In the genomic region with DNA sequence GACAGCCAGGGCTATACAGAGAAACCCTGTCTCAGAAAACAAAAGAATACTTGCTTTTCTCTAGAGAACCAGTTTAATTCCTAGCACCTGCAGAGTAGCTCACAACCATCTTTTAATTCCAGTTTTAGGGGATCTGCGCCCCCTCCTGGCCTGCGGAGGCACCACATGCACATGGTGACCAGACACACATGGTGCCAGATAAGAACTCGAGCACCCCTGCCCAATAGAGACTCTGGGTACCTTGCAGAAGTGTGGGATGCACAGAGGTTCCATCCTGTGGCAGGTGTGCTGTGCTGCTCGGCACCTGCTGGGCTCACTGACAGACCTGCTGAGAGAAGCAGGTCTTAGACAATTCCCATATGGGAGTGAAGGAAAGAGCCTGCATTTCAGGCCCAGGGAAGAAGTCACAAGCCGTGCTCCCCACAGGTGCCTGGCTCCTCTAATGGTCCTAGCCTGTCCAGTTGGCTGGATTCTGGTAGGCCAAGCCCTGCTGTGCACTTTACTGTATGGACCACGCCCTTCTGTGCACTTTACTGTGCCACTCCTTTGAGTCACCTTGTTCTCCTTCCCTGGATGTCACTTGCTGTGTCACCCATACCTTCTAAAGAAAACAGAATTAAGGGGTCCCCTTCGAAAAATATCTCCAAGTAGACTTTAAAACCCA, we compare ENCODE assay signal across 10 mouse cellular contexts. TPM values are rescaled to one million over a fixed set of nuclear protein-coding genes. Genes with fewer than 3 reads are reported as not detected.
DNase-seq lines count a peak whose midpoint lies in the region; ATAC-seq and TF ChIP-seq lines count a peak whose summit lies in the region.
"Had no signal": no experiment of that assay in that cellular context is flagged by ENCODE, and none has a peak within 500 bp of the region (broad histone marks: within the 10 kb centered on the region; RNA-seq: fewer than 3 reads in every experiment).

No protein-coding gene starts in this region.

- intact Hi-C loops in left cerebral cortex, adult 2 months (cut with DNase I) = no loop called here

- ATAC-seq in CD4-positive, CD25-positive, alpha-beta regulatory T cell, adult 4 months = no peak
- peak; percentile 47 for ATAC-seq in intestine, postnatal 0 days

- peak; percentile 47 for DNase-seq in CD4-positive, CD25-positive, alpha-beta regulatory T cell, adult 2 months (ENCODE audit: low read depth, low spot score)
- no peak for DNase-seq in left cerebral cortex, adult 2 months (ENCODE audit: extremely low spot score in 1 of 2, low spot score in 2 of 2)
- DNase-seq in left cerebral cortex, adult 8-10 months (ENCODE audit: low spot score in 2 of 2) = no peak
- DNase-seq in ES-CJ7 (ENCODE audit: low read depth, low spot score) = peak; percentile 58
- DNase-seq in adrenal gland, adult 8-10 months = no peak
- DNase-seq in layer of hippocampus, adult 18-20 months (ENCODE audit: low spot score in 2 of 2) = no peak
- DNase-seq: layer of hippocampus, postnatal 36 days had no signal

- peak; percentile 41 for TF ChIP-seq CTCF in left cerebral cortex, adult 2 months (IDR thresholded peaks at IDR 0.05)
- TF ChIP-seq CTCF in intestine, postnatal 0 days (IDR thresholded peaks at IDR 0.05; ENCODE audit: low read depth) = peak; percentile 58

- no peak overlapping the region for H3K27ac ChIP-seq in left cerebral cortex, adult 2 months
- H3K27ac ChIP-seq in intestine, postnatal 0 days (ENCODE audit: low read depth, low read length) = no peak overlapping the region

- no peaks in the 10 kb centered on the region for H3K4me1 ChIP-seq in intestine, postnatal 0 days (replicated peaks; ENCODE audit: control insufficient read depth, insufficient read depth, low read length)

- no peak overlapping the region for H3K4me3 ChIP-seq in left cerebral cortex, adult 2 months
- H3K4me3 ChIP-seq in intestine, postnatal 0 days (ENCODE audit: low read depth, low read length) = no peak overlapping the region
- H3K4me3 ChIP-seq: erythroblast, embryonic 14.5 days had no signal

- no peaks in the 10 kb centered on the region for H3K9me3 ChIP-seq in intestine, postnatal 0 days (ENCODE audit: control insufficient read depth)

- H3K4me2 ChIP-seq in intestine, postnatal 0 days (replicated peaks; ENCODE audit: low read depth) = no peak overlapping the region

- 66% methylated on average over 7 of the region's 7 CpGs for WGBS in intestine, postnatal 0 days

- H3K36me3 ChIP-seq in intestine, postnatal 0 days (ENCODE audit: control insufficient read depth, insufficient read depth) = peaks cover 25% of the 10 kb centered on the region

- H3K27me3 ChIP-seq in intestine, postnatal 0 days (replicated peaks; ENCODE audit: control insufficient read depth, insufficient read depth, low read length) = no peaks in the 10 kb centered on the region

- H3K9ac ChIP-seq in intestine, postnatal 0 days (ENCODE audit: low read depth, low read length) = no peak overlapping the region

RNA-seq across cellular contexts. Expression of a gene that starts 8.6 kb away (rescaled TPM):
- polyA plus RNA-seq in CD4-positive, CD25-positive, alpha-beta regulatory T cell, adult 4 months (2017; shearing (Covaris generic)) = not detected
- 10 to 100 TPM; 12.6 to 15.5 TPM for total RNA-seq in left cerebral cortex, adult 2 months (2021)
- total RNA-seq in left cerebral cortex, adult 8-10 months (2022) = 10 to 100 TPM; 26.4 to 28.5 (median 27.1) TPM
- 0.35 and 0.39 TPM in 2 replicates for polyA plus RNA-seq in intestine, postnatal 0 days (2015; fragmentation: Nextera tagmentation; extraction: Ambion mirVana)
- under 1 TPM; 0.13 to 0.55 (median 0.35) TPM for total RNA-seq in adrenal gland, adult 8-10 months (2022)
- total RNA-seq in layer of hippocampus, adult 18-20 months (2021) = 10 to 100 TPM; 23.0 to 26.6 TPM

RNA-seq across cellular contexts. Expression of a gene that starts 17.7 kb away (rescaled TPM):
- 100 to 1,000 TPM; 129 to 135 TPM for polyA plus RNA-seq in CD4-positive, CD25-positive, alpha-beta regulatory T cell, adult 4 months (2017; shearing (Covaris generic))
- total RNA-seq in left cerebral cortex, adult 2 months (2021) = 10 to 100 TPM; 63.8 to 65.7 TPM
- total RNA-seq in left cerebral cortex, adult 8-10 months (2022) = 10 to 100 TPM; 56.4 to 58.4 (median 57.0) TPM
- polyA plus RNA-seq in intestine, postnatal 0 days (2015; fragmentation: Nextera tagmentation; extraction: Ambion mirVana) = 126 and 135 TPM in 2 replicates
- total RNA-seq in adrenal gland, adult 8-10 months (2022) = 10 to 100 TPM; 42.0 to 50.0 (median 45.0) TPM
- 10 to 100 TPM; 52.1 to 53.9 TPM for total RNA-seq in layer of hippocampus, adult 18-20 months (2021)

RNA-seq across cellular contexts. Expression of a gene that starts 27.1 kb away (rescaled TPM):
- polyA plus RNA-seq in CD4-positive, CD25-positive, alpha-beta regulatory T cell, adult 4 months (2017; shearing (Covaris generic)) = 1 to 10 TPM in 1 of 2 experiments, under 1 TPM in 1; 0.51 to 2.7 TPM
- under 1 TPM; 0.70 to 0.79 TPM for total RNA-seq in left cerebral cortex, adult 2 months (2021)
- total RNA-seq in left cerebral cortex, adult 8-10 months (2022) = 1 to 10 TPM in 2 of 4 experiments, under 1 TPM in 2; 0.44 to 1.3 (median 0.87) TPM
- 0.10 TPM in 1 of 2 replicates, not detected in the other for polyA plus RNA-seq in intestine, postnatal 0 days (2015; fragmentation: Nextera tagmentation; extraction: Ambion mirVana)
- total RNA-seq in adrenal gland, adult 8-10 months (2022) = not detected
- 1 to 10 TPM in 1 of 2 experiments, under 1 TPM in 1; 0.38 to 1.8 TPM for total RNA-seq in layer of hippocampus, adult 18-20 months (2021)
- polyA plus RNA-seq: erythroblast, embryonic 14.5 days had no signal

RNA-seq across cellular contexts. Expression of a gene that starts 45.9 kb away (rescaled TPM):
- 100 to 1,000 TPM; 183 to 184 TPM for polyA plus RNA-seq in CD4-positive, CD25-positive, alpha-beta regulatory T cell, adult 4 months (2017; shearing (Covaris generic))
- total RNA-seq in left cerebral cortex, adult 2 months (2021) = 100 to 1,000 TPM; 170 to 173 TPM
- 100 to 1,000 TPM; 161 to 190 (median 175) TPM for total RNA-seq in left cerebral cortex, adult 8-10 months (2022)
- 294 and 297 TPM in 2 replicates for polyA plus RNA-seq in intestine, postnatal 0 days (2015; fragmentation: Nextera tagmentation; extraction: Ambion mirVana)
- total RNA-seq in adrenal gland, adult 8-10 months (2022) = 100 to 1,000 TPM; 122 to 221 (median 169) TPM
- 100 to 1,000 TPM; 134 to 141 TPM for total RNA-seq in layer of hippocampus, adult 18-20 months (2021)

Comparison
In these comparisons a context has a peak if more than half of its experiments do, and no peak if none do; other contexts are left out.
1. DNase-seq: peak in CD4-positive, CD25-positive, alpha-beta regulatory T cell, adult 2 months (single experiment) and ES-CJ7 (single experiment); none in left cerebral cortex, adult 2 months (0 of 2), left cerebral cortex, adult 8-10 months (0 of 2), adrenal gland, adult 8-10 months (single experiment) and layer of hippocampus, adult 18-20 months (0 of 2).
2. RNA of a gene that starts 8.6 kb away (total RNA-seq): 26.4 to 28.5 TPM in left cerebral cortex, adult 8-10 months, 23.0 to 26.6 TPM in layer of hippocampus, adult 18-20 months and 12.6 to 15.5 TPM in left cerebral cortex, adult 2 months; 0.13 to 0.55 TPM in adrenal gland, adult 8-10 months; every median in the first group is over 4 times any median in the second.